Mouse (Mus musculus) neural tube, embryonic 11.5 days (tissue): ENCODE results near the gene Ctnna3. TPM values are rescaled to one million over a fixed set of nuclear protein-coding genes. Genes with fewer than 3 reads are reported as not detected.
"Not testable (repeated sequence)": the region's sequence is repeated elsewhere in the genome, so short reads cannot be mapped to it uniquely, and the experiment has no call there.

Experiments used
- ATAC-seq: fragments of 200-750 bp; cut with Nextera tagmentation; 2 replicates; pipeline ENCODE4 v1.8.0; 2017; ENCODE audit warnings: moderate number of reproducible peaks, mild to moderate bottlenecking, moderate TSS enrichment, moderate library complexity; ENCODE audit not compliant: insufficient read depth, low FRiP score, low TSS enrichment
- DNase-seq: peaks from one replicate; pipeline ENCODE4 v3.0.0-alpha.2; 2015; ENCODE audit warnings: low spot score
- H3K27ac ChIP-seq: fragments of 300-500 bp; sonication (generic); 2 replicates; pipeline ENCODE4 v1.5.1; 2014; ENCODE audit warnings: low read depth, mild to moderate bottlenecking, low read length
- H3K27me3 ChIP-seq: fragments of 300-500 bp; sonication (generic); 2 replicates; pipeline ENCODE4 v1.6.1; 2014; ENCODE audit warnings: mild to moderate bottlenecking, low read length, mixed read lengths; ENCODE audit not compliant: control insufficient read depth, insufficient read depth
- H3K36me3 ChIP-seq: fragments of 300-500 bp; sonication (generic); 2 replicates; pipeline ENCODE4 v1.6.1; 2014; ENCODE audit warnings: mild to moderate bottlenecking, low read length, moderate library complexity, mixed read lengths; ENCODE audit not compliant: control insufficient read depth, insufficient read depth
- H3K4me1 ChIP-seq: fragments of 300-500 bp; sonication (generic); 2 replicates; pipeline ENCODE4 v1.6.1; 2014; ENCODE audit warnings: low read length, mixed read lengths; ENCODE audit not compliant: control insufficient read depth, insufficient read depth
- H3K4me2 ChIP-seq: fragments of 300-500 bp; sonication (generic); 2 replicates; pipeline ENCODE4 v1.6.1; 2014; ENCODE audit warnings: low read depth, mild to moderate bottlenecking, moderate library complexity
- H3K4me3 ChIP-seq: fragments of 300-500 bp; sonication (generic); 2 replicates; pipeline ENCODE4 v1.5.1; 2014; ENCODE audit warnings: low read depth, low read length
- H3K9ac ChIP-seq: fragments of 300-500 bp; sonication (generic); 2 replicates; pipeline ENCODE4 v1.6.1; 2014; ENCODE audit warnings: mild to moderate bottlenecking, low read length
- H3K9me3 ChIP-seq: fragments of 300-500 bp; sonication (generic); 2 replicates; pipeline ENCODE4 v1.6.1; 2016; ENCODE audit warnings: low read length; ENCODE audit not compliant: control insufficient read depth
- WGBS: fragments of 180-500 bp; shearing (Covaris S2); extraction: QIAGEN DNeasy Blood & Tissue Kit; methylation state at CpG from one replicate; pipeline ENCODE4 v1.1.7; 2014; 5-methylcytosine and 5-hydroxymethylcytosine counted together
- polyA plus RNA-seq: library from polyadenylated mRNA; unstranded; fragments of >200 nt; fragmentation: Nextera tagmentation; extraction: Ambion mirVana; gene quantifications from 2 replicates; pipeline ENCODE4 v1.2.1, GENCODE M21; 2014

Ctnna3 gene
- polyA plus RNA-seq, 1 experiment from 2014 or later: 0.33 TPM

DNA sequence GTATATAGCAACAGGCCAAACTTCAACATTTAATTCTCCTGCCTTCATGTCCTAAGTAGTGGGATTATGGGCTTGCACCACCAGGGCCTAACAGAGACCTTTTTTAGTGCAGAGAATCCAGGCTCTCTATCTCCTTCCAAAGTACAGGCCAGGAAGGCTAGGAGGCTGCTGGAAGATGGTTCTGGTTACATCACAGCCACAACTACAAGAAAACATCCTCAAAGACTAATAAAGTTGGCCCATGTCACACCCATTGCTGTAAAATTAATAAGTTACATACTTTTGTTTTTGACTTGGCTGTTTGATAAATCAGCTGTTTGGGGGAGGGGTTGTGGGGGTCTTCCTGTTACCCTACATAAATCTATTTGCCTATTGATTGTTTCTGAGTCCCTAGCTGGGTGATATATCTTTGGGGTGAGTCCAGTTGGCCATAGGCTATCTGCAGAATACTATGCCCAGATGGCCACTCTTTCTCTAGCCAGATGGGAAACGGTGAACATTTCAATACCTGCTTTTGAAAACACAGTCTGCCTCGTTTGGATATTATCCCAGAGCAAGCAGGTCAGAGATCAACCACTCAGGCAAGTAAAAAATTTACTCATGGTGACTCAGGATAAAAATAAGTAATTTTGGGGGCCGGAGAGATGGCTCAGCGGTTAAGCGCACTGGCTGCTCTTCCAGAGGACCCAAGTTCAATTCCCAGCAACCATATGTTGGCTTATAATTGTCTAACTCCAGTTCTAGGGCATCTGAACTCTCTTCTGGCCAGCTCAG is 27.0 kb upstream of the Ctnna3 start:
- ATAC-seq: no peak
- Histone ChIP-seq H3K4me1 (no peaks in the 10 kb centered on the region), H3K9me3 (no peaks in the 10 kb centered on the region), H3K4me3 (no peak overlapping the region), H3K9ac (no peak overlapping the region), H3K4me2 (no peak overlapping the region), H3K27me3 (no peaks in the 10 kb centered on the region), H3K27ac (no peak overlapping the region), H3K36me3 (no peaks in the 10 kb centered on the region)
- 78% methylated on average over 5 of the region's 5 CpGs for WGBS
- no peak for DNase-seq

DNA sequence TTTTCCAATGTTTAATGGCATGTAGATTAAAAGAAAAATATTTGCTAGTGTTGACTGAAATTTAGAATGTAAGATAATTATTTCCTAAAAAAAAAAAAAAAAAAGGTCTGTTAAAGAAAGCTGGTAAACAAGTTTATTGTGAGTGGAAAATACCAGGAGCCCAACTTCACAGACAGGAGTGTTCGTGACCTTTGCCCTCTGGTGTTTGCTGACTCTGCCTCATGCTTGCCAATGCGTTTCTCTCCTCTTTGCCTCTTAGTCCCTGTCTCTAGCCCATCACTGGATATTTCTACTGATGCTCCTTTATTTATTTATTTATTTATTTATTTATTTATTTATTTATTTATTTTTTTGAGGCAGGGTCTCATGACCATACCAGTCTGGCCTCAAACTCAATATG is 26.3 kb upstream of the Ctnna3 start:
- Histone ChIP-seq H3K9ac (no peak overlapping the region), H3K4me1 (no peaks in the 10 kb centered on the region), H3K36me3 (no peaks in the 10 kb centered on the region), H3K4me2 (no peak overlapping the region), H3K4me3 (no peak overlapping the region), H3K27ac (no peak overlapping the region), H3K9me3 (no peaks in the 10 kb centered on the region), H3K27me3 (no peaks in the 10 kb centered on the region)
- DNase-seq (no peak), ATAC-seq (no peak)
- 78% methylated on average over 2 of the region's 2 CpGs for WGBS

DNA sequence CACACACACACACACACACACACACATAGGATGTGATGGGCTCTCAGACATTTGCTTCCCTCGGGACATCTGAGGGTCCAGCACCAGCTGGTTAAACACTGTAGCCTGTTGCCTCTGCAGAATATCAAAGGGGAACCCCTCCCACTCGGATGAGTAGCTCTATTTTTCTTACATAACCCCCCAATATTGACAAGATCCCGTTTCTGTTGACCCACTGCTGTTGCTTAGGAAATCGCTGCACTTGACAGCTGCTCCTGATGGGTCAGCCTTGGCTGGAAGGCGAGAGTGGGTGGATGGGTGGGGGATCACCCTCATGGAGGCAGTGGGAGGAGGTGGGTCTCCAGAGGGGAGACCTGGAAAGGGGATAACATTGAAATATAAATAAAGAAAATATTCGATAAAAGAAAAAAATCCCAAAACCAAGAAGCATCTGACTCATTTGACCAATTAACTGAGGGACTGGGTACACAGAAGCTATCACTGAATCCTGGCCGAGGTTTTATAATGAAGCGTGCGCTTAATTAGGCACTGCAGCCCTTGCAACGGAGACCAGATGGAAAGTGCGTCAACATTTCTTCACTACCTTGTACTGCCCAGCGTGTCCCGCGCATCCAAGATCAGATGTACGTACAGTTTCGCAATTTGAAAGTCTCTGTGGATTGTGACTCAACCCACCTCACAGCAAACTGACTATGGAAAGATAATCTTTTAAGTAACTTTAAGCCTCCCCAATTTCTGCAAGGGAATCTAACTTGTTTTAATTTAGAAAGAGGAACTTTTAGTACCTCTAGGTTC is 19.5 kb upstream of the Ctnna3 start:
- Histone ChIP-seq H3K4me1 (no peaks in the 10 kb centered on the region), H3K9ac (no peak overlapping the region), H3K4me3 (no peak overlapping the region), H3K4me2 (no peak overlapping the region), H3K27ac (no peak overlapping the region), H3K36me3 (no peaks in the 10 kb centered on the region), H3K27me3 (no peaks in the 10 kb centered on the region), H3K9me3 (no peaks in the 10 kb centered on the region)
- no peak for DNase-seq
- WGBS: 66% methylated on average over 16 of the region's 16 CpGs
- no peak for ATAC-seq

DNA sequence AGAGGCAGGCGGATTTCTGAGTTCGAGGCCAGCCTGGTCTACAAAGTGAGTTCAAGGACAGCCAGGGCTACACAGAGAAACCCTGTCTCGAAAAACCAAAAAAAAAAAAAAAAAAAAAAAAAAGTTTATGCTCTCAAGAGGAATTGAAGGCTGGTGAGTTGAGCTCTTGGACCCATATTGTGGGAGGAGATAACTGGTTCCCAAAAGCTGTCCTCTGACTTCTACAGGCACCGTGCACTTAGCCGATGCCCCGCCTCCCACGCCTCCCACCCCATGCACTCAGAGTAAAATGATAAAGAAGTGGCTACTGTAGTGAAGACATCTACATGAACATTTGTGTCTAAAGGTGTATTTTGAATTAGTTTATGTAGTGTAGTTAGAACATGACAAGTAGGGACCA is 18.2 kb upstream of the Ctnna3 start:
- H3K4me2 ChIP-seq, H3K4me1 ChIP-seq, H3K4me3 ChIP-seq, ATAC-seq, H3K9ac ChIP-seq, H3K36me3 ChIP-seq, DNase-seq, H3K9me3 ChIP-seq, H3K27ac ChIP-seq, H3K27me3 ChIP-seq: not testable (repeated sequence)
- WGBS: 94% methylated on average over 4 of the region's 7 CpGs

DNA sequence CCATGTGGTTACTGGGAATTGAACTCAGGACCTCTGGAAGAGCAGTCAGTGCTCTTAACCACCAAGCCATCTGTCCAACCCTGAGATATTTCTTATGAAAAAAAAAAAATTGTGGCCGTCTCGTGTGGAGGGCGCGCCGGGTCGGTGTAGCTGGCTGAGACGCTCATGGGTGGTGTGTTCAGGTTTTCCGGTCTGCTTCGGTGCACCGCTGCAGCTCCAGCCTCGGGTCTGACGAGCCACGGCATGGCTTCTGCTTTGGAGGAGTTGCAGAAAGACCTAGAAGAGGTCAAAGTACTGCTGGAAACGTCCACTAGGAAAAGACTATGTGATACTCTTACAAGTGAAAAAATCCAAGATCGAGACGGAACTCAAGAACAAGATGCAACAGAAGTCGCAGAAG is 17.1 kb upstream of the Ctnna3 start:
- no peaks in the 10 kb centered on the region for H3K27me3 ChIP-seq
- no peaks in the 10 kb centered on the region for H3K9me3 ChIP-seq
- no peaks in the 10 kb centered on the region for H3K36me3 ChIP-seq
- no peak overlapping the region for H3K4me2 ChIP-seq
- 89% methylated on average over 17 of the region's 17 CpGs for WGBS
- no peak for DNase-seq
- ATAC-seq: no peak
- H3K4me1 ChIP-seq: no peaks in the 10 kb centered on the region
- H3K4me3 ChIP-seq: no peak overlapping the region
- no peak overlapping the region for H3K9ac ChIP-seq
- H3K27ac ChIP-seq: no peak overlapping the region

DNA sequence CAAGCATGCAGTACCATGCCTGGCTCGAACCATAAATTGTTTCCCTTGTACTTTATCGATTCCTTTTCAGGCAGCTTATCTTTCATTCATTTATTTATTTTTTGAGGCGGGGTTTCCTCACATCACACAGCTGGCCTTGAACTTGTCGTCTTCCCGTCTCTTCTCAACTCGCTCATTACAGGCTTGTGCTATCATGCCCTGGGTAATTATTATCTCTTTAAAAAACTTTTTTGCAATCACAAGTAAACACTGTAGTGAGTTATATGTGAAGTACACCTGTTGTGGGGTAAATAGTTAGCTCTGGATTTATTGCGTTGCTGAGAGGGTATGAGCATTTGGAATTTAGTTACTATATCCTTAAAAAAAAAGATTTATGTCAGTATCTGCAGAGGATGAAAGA is 14.6 kb upstream of the Ctnna3 start:
- H3K4me1 ChIP-seq: no peaks in the 10 kb centered on the region
- no peak overlapping the region for H3K4me3 ChIP-seq
- no peak overlapping the region for H3K9ac ChIP-seq
- H3K27ac ChIP-seq: no peak overlapping the region
- no peak for DNase-seq
- H3K27me3 ChIP-seq: no peaks in the 10 kb centered on the region
- 88% methylated on average over 7 of the region's 7 CpGs for WGBS
- no peaks in the 10 kb centered on the region for H3K36me3 ChIP-seq
- no peak for ATAC-seq
- H3K9me3 ChIP-seq: no peaks in the 10 kb centered on the region
- H3K4me2 ChIP-seq: no peak overlapping the region

DNA sequence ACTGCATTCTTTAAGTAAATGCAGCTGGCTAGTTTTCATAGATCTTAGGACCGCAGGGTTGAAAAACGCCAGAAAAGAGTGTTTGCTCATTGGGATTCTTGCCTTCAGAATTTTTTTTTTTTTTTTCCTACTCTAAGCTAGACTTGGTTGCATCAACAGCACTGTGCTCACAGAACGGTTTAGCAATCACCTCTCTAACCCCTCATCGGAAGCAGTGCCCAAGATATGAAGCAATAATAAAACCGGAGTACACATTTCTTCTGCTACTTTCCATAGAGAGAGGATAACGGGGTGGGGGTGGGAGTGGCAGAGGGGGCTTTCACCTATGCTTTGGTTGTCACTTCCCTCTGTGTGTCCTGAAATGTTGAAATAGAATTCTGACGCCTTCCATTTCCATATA is 14.0 kb upstream of the Ctnna3 start:
- no peak for ATAC-seq
- H3K9me3 ChIP-seq: no peaks in the 10 kb centered on the region
- no peak overlapping the region for H3K9ac ChIP-seq
- DNase-seq: no peak
- WGBS: 67% methylated on average over 7 of the region's 7 CpGs
- H3K4me1 ChIP-seq: no peaks in the 10 kb centered on the region
- no peaks in the 10 kb centered on the region for H3K36me3 ChIP-seq
- H3K4me3 ChIP-seq: no peak overlapping the region
- H3K27me3 ChIP-seq: no peaks in the 10 kb centered on the region
- no peak overlapping the region for H3K27ac ChIP-seq
- H3K4me2 ChIP-seq: no peak overlapping the region

DNA sequence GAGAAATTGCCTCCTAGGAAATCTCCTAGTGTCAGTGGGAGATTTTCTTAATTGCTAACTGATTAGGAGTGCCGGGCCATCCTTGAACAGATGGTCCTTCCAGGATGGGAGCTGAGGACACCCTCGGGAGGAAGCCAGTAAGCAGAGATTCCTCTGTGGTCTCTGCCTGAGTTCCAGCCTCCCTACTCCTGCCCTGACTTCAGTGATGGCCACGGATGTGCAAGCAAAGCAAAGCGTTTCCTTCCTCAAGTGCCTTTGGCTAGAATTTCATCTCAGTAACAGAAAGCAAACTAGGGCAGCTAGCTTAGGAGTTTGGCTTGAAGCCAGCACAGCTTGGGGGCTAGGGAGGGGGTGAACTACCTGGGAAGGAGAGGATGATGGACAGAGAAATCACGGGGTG is 12.8 kb upstream of the Ctnna3 start:
- ATAC-seq (no peak), DNase-seq (no peak)
- Histone ChIP-seq H3K9me3 (no peaks in the 10 kb centered on the region), H3K27ac (no peak overlapping the region), H3K4me3 (no peak overlapping the region), H3K9ac (no peak overlapping the region), H3K4me2 (no peak overlapping the region), H3K36me3 (no peaks in the 10 kb centered on the region), H3K27me3 (no peaks in the 10 kb centered on the region), H3K4me1 (no peaks in the 10 kb centered on the region)
- 65% methylated on average over 5 of the region's 5 CpGs for WGBS
